Mouse (Mus musculus): Measurements from ENCODE around the gene BC025446.
"Not testable (repeated sequence)": the region's sequence is repeated elsewhere in the genome, so short reads cannot be mapped to it uniquely, and the experiment has no call there.

The BC025446 gene

GRCm38 (mm10) chr15:75215778-75216691 lies at the start of gene BC025446:
TSS of gene BC025446 (plus strand) at chr15:75216376.
- DNase-seq (ENCODE audit: extremely low read depth, insufficient read length, low spot score) = no peak

DNA sequence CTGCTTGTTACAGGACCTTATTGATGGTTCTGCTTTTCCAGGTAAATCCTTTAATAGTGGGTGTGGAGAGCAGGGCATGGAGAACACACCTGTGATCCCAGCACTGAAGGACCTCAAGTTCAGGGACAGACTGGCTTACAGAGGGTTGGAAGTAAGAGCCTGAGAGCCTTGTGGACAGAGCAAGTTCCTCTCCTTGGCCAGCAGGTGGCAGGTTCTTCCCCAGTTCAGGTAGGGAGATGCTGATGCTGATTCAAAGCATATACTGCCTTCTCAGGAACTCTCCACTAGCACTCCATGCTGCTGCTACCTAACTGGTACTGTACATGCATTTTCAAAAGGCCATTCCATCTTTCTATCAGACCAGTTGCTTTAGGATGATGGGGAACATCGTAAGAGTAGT lies 40.7 kb upstream of the BC025446 start:
- DNase-seq (ENCODE audit: extremely low read depth, insufficient read length, low spot score) = no peak

GRCm38 (mm10) chr15:75186291-75186690 lies 29.9 kb upstream of the BC025446 start:
- no peak for DNase-seq (ENCODE audit: extremely low read depth, insufficient read length, low spot score)

DNA sequence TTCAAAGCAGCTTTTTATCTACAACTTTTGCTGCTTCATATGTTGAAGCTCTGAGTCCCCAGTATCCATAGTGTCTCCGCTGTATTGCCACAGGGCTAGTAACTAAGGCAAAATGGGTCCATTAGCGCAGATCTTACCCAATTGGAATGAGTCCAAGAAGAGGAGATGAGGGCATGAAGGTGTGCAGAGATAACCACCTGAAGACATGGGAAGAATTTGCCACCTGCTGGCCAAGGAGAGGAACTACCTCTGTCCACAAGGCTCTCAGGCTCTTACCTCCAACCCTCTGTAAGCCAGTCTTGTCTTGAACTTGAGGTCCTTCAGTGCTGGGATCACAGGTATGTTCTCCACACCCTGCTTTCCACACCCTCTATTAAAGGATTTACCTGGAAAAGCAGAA lies 27.1 kb upstream of the BC025446 start:
- DNase-seq (ENCODE audit: extremely low read depth, insufficient read length, low spot score) = peak; percentile 12

DNA sequence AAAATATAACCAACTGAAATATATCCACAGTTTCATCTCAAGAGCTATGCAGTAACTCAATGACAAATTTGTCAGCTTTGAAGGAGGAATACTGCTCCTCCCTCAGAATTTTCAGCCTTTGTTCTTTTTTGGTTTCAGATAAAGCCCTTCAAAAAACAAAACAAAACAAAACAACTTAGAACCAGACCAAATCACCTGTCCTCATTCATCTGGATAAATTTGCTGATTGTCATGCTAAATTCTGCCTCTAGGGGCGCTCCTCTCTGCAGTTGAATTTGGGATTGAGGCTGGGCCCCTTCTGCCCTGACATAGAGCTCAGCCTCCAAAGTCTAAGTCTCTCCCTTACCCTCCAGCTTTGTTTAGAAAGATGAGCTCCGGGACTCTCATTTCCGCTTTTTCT lies 25.6 kb upstream of the BC025446 start:
- DNase-seq (ENCODE audit: extremely low read depth, insufficient read length, low spot score) = not testable (repeated sequence)

- no peak for DNase-seq (ENCODE audit: extremely low read depth, insufficient read length, low spot score)
These were observed 655 bp downstream of the BC025446 start for GRCm38 (mm10) chr15:75216831-75217230.

DNA sequence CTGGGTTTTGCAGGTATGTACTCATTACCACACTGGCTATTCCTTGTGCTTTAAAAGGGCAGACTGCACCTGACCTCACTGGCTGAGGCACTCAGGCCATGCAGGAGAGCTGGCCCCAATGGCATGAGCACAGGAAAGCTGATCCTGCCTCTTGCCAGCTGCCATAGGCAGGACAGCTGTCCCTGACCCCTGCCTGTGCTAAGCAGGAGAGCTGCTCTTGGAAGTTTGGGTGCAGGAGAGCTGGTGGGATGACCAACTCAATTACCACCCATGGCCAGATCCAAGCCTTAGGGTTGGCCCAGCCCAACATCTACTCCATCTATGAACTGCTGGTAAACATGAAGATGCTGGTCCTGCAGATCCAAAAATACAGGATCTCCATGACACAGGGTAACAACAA lies 5.8 kb downstream of the BC025446 start:
- DNase-seq (ENCODE audit: extremely low read depth, insufficient read length, low spot score) = no peak

GRCm38 (mm10) chr15:75237736-75238288 lies 21.6 kb downstream of the BC025446 start:
- no peak for DNase-seq (ENCODE audit: extremely low read depth, insufficient read length, low spot score)

GRCm38 (mm10) chr15:75240558-75240957 lies 24.4 kb downstream of the BC025446 start:
- no peak for DNase-seq (ENCODE audit: extremely low read depth, insufficient read length, low spot score)

DNA sequence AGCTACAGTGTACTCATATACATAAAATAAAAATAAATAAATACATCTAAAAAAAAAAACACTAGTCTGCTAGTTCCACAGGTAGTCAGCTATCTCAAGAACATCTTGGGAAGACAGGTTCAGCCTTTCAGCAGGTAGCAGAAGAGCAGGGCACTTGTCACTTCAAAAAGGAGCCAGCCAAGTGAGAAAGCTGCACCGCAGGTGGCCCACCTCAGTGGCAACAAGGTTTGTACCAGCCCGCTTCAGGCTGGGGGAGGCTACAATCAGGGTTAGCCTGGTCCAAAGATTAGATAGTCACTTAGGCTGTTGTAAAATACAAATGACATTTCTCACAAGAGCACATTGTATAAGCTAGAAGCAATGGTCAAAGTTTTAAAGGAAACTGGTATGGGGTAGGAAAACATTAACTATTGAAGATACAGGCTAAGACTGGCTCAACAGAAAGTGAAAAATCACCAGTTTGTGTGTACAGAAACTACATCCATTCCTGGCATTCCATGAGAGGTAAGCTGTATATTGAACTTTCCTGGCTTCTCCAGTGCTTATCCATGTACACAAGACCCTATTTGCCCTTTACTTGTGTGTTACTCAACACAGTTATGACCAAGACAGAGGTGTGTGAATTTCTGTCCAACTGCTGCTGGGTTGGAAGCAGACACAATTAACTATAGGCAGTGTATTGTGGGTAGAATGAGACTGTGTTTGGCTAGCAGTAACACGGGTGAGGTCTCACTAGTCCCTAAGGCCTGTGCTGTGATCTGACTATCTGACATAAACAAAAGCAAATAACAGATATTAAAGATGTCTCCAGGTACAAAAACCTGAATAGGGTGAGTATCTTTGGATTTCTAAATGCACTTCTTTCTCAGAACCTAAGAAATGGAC lies 26.8 kb downstream of the BC025446 start:
- no peak for DNase-seq (ENCODE audit: extremely low read depth, insufficient read length, low spot score)

- no peak for DNase-seq (ENCODE audit: extremely low read depth, insufficient read length, low spot score)
These were observed 38.5 kb downstream of the BC025446 start for GRCm38 (mm10) chr15:75254671-75255070.

DNA sequence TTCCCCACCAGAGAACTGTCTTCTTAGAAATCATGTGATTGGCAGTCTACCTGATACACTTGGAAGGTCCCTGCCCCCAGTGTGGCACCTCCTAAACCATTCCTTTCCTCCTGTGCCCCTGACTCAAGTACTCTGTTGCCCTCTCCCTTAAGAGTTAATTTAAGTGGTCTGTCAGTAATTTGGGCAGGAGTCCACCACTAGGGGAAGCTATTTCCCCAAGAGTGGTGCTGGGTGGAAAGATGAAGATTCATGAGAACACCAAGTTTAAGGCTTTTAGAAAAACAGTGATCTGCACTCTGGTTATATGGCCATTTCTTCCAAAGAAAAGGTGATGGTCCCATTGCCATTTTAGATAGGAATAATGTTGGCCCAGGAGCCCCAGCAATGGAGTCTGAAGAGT lies 49.7 kb downstream of the BC025446 start:
- DNase-seq (ENCODE audit: extremely low read depth, insufficient read length, low spot score) = no peak

DNA sequence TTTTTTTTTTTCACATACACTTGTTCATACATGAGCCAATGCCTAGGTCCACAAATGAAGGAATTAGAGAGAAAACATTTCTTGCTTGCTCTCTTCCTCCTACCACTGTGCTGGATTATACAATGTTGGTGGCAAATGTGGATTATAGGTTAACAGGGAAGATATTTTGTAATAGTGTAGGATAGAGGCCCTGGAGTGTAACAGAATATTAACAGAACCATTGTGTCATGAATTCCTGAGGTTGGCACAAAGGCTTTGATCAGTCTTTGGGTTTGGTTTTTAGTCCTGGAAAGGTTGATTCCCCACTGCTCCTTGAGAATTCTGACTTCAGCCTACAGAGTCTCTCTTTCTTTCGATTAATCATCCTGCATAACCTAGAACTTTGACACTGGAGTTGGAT lies 50.5 kb downstream of the BC025446 start:
- no peak for DNase-seq (ENCODE audit: extremely low read depth, insufficient read length, low spot score)

DNA sequence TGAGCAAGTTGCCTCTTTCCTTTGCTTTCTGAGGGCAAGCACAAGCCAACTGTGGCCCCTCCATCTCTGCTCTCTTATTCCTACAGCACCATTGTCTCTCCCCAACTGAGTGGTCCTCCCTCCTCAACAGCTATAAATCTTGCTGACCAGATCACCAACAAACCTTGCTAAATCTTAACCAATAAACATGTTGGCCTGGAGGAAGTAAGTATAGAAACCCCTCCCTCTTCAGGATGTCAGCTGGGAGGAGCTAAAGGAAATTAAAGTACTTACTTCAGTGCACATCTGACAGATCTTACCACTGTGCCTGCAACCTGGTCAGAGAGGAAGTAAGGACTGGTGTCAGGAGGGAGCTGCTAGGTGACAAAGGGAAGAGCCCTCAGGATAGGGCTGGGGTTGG lies 51.9 kb downstream of the BC025446 start, which contains the start of gene Ly6f:
TSS of gene Ly6f (plus strand) at position 301 of the 400 bp plus-strand sequence.
- no peak for DNase-seq (ENCODE audit: extremely low read depth, insufficient read length, low spot score)

- DNase-seq (ENCODE audit: extremely low read depth, insufficient read length, low spot score) = no peak
These were observed 53.0 kb downstream of the BC025446 start for GRCm38 (mm10) chr15:75268916-75269829.

- peak; percentile 40 for DNase-seq (ENCODE audit: extremely low read depth, insufficient read length, low spot score)
These were observed 54.0 kb downstream of the BC025446 start for GRCm38 (mm10) chr15:75270169-75270568.

- no peak for DNase-seq (ENCODE audit: extremely low read depth, insufficient read length, low spot score)
These were observed 54.7 kb downstream of the BC025446 start for GRCm38 (mm10) chr15:75270691-75271362.

DNA sequence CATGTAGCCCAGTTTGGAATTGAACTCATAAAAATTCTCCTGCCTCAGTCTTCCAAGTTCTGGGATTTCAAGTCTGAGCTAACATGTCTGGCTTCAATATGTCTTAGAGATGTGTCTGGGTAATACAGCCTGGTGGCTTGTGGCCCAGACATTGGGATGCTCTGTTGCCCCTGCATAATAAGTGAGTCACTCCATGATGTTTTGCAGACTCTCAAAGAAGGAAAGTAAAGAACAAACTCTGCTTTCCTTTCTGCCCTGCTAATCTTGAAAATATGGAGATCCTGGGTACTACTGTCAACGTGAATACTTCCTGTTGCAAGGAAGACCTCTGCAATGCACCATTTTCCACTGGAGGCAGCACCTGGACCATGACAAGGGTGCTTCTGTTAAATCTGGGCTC lies 55.2 kb downstream of the BC025446 start:
- no peak for DNase-seq (ENCODE audit: extremely low read depth, insufficient read length, low spot score)

DNA sequence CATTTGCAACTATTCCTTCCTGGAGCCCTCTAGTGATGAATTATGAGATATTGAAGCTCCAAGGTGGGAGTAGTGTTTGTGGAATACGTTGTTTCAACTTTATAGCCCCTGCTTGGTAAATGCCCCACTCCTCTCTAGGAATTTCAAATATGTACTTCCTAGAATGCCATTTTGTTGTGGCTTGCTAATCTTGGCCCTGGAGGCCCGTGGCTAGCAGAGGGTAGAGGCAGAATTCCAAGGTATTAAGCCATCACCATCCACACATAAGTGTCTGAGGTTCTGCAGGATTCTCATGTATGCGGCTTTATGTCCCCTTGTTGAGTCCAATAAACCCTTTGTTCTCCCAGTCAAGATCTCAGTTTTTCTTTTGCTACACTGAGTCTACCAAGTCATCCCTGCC lies 55.7 kb downstream of the BC025446 start:
- no peak for DNase-seq (ENCODE audit: extremely low read depth, insufficient read length, low spot score)
